Mouse (Mus musculus) brain, embryonic 14.5 days (tissue): ENCODE results near the gene Trmt2a.
"Not testable (repeated sequence)": the region's sequence is repeated elsewhere in the genome, so short reads cannot be mapped to it uniquely, and the experiment has no call there.

Experiments
- CTCF ChIP-seq: fragments of 200-500 bp; IDR thresholded peaks from 2 replicates; pipeline ENCODE4 v1.5.1; 2012; ENCODE audit warnings: inconsistent platforms, mild to moderate bottlenecking, moderate library complexity, borderline replicate concordance; ENCODE audit not compliant: insufficient read depth, insufficient read length; ENCODE audit errors: extremely low read depth
- POLR2A ChIP-seq: fragments of 200-500 bp; IDR thresholded peaks from 2 replicates; pipeline ENCODE4 v1.6.1; 2012; ENCODE audit warnings: mild to moderate bottlenecking, inconsistent platforms, borderline replicate concordance; ENCODE audit not compliant: poor library complexity, insufficient read depth, insufficient read length, severe bottlenecking; ENCODE audit errors: extremely low read depth

DNA sequence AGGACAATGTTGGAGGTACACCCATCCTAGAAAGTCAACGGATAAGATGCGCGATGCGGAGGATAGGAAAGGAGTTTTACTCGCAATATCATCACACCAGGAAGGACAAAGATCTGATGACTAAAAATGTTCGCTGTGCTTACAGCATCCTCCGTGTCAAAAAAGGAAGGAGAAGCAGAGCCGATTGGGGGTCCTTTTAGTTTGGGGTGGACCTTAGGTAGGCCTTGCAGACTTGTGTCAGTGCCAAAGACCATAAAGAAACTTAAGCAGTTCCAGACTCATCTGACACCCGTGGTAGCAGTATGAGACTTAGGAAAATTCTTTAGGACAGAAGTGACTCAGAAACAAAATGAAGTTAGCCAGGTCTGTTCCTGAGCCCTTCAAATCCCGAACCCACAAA lies 41.1 kb downstream of the Trmt2a start:
- TF ChIP-seq POLR2A, CTCF: not testable (repeated sequence)
